Mouse (Mus musculus) kidney, postnatal 0 days (tissue): ENCODE data around the gene Irgc1. TPM values are rescaled to one million over a fixed set of nuclear protein-coding genes. Genes with fewer than 3 reads are reported as not detected.

Experiments
- ATAC-seq: fragments of 200-750 bp; cut with Nextera tagmentation; replicated peaks from 2 replicates; pipeline ENCODE4 v1.8.0; 2017; ENCODE audit warnings: low read depth, moderate number of reproducible peaks, moderate TSS enrichment, moderate library complexity; ENCODE audit not compliant: low FRiP score
- DNase-seq: peaks from one replicate; pipeline ENCODE4 v3.0.0-alpha.2; 2016; ENCODE audit warnings: low spot score
- H3K27ac ChIP-seq: fragments of 300-500 bp; sonication (generic); 2 replicates; pipeline ENCODE4 v1.5.1; 2014; ENCODE audit warnings: mild to moderate bottlenecking
- H3K27me3 ChIP-seq: fragments of 300-500 bp; sonication (generic); 2 replicates; pipeline ENCODE4 v1.6.1; 2014; ENCODE audit warnings: low read length, mixed read lengths; ENCODE audit not compliant: insufficient read depth
- H3K36me3 ChIP-seq: fragments of 300-500 bp; sonication (generic); 2 replicates; pipeline ENCODE4 v1.6.1; 2014; ENCODE audit warnings: low read length, mixed read lengths; ENCODE audit not compliant: insufficient read depth
- H3K4me1 ChIP-seq: fragments of 300-500 bp; sonication (generic); replicated peaks from 2 replicates; pipeline ENCODE4 v1.6.1; 2014; ENCODE audit warnings: antibody characterized with exemption, low read length, mixed read lengths; ENCODE audit not compliant: insufficient read depth
- H3K4me2 ChIP-seq: fragments of 300-500 bp; sonication (generic); 2 replicates; pipeline ENCODE4 v1.6.1; 2014; ENCODE audit warnings: mild to moderate bottlenecking, low read length, moderate library complexity, mixed read lengths
- H3K4me3 ChIP-seq: fragments of 300-500 bp; sonication (generic); replicated peaks from 2 replicates; pipeline ENCODE4 v1.5.1; 2014; ENCODE audit warnings: low read depth, low read length
- H3K9ac ChIP-seq: fragments of 300-500 bp; sonication (generic); 2 replicates; pipeline ENCODE4 v1.6.1; 2014; ENCODE audit warnings: low read depth, low read length
- H3K9me3 ChIP-seq: fragments of 300-500 bp; sonication (generic); replicated peaks from 2 replicates; pipeline ENCODE4 v1.6.1; 2016; ENCODE audit warnings: low read length, inconsistent platforms, mixed read lengths
- CTCF ChIP-seq: IDR thresholded peaks from 2 replicates; pipeline ENCODE4 v1.5.1; 2016; ENCODE audit warnings: antibody characterized with exemption, low read depth, mild to moderate bottlenecking, moderate library complexity
- WGBS: fragments of 180-500 bp; shearing (Covaris S2); extraction: QIAGEN DNeasy Blood & Tissue Kit; methylation state at CpG from one replicate; pipeline ENCODE4 v1.1.7; 2014; 5-methylcytosine and 5-hydroxymethylcytosine counted together
- polyA plus RNA-seq: library from polyadenylated mRNA; unstranded; fragments of >200 nt; fragmentation: Nextera tagmentation; extraction: Ambion mirVana; gene quantifications from 2 replicates; pipeline ENCODE4 v1.2.1, GENCODE M21; 2015

The Irgc1 gene
- polyA plus RNA-seq, 1 experiment from 2014 or later = not detected

DNA sequence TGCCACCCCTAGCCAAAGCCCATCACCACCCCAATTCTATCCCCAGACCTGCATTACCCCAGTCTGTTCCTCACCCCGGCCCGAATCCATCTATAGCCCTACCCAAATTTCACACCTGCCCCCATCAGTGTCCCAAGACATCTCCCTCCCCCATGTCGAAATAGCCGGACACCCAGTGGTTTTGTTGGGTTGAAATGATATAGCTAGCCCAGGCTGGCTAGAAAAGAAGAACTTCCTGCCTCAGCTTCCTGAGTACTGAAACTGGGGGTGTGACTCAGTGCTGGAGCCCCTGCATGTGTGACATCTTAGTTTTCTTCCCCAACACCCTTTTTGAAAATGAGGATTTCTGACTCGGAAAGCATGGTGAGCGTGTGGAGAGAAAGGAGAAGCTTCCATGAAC lies 14.7 kb upstream of the Irgc1 start:
- ATAC-seq = no peak
- 92% methylated on average over 6 of the region's 6 CpGs for whole genome bisulfite sequencing
- TF ChIP-seq CTCF = no peak

GRCm38 (mm10) chr7:24462388-24463319 lies 10.6 kb upstream of the Irgc1 start, which contains the start of gene Plaur:
TSS of gene Plaur (plus strand) at chr7:24462484.
- DNase-seq = peak; percentile 80
- H3K9ac ChIP-seq = peak within 1 kb of the TSS; percentile 32
- 2% methylated on average over 26 of the region's 27 CpGs for WGBS

More for the DNA sequence above, 14.7 kb upstream of the Irgc1 start:
- Histone ChIP-seq H3K9ac (no peak overlapping the region), H3K9me3 (no peaks in the 10 kb centered on the region), H3K4me1 (0 out of 2 replicates have a peak, but pooled peaks cover 6% of the 10 kb centered on the region), H3K27me3 (no peaks in the 10 kb centered on the region), H3K27ac (no peak overlapping the region), H3K4me2 (no peak overlapping the region), H3K4me3 (no peak overlapping the region), H3K36me3 (0 out of 2 replicates have a peak, but pooled peaks cover 3% of the 10 kb centered on the region)
- DNase-seq = no peak

DNA sequence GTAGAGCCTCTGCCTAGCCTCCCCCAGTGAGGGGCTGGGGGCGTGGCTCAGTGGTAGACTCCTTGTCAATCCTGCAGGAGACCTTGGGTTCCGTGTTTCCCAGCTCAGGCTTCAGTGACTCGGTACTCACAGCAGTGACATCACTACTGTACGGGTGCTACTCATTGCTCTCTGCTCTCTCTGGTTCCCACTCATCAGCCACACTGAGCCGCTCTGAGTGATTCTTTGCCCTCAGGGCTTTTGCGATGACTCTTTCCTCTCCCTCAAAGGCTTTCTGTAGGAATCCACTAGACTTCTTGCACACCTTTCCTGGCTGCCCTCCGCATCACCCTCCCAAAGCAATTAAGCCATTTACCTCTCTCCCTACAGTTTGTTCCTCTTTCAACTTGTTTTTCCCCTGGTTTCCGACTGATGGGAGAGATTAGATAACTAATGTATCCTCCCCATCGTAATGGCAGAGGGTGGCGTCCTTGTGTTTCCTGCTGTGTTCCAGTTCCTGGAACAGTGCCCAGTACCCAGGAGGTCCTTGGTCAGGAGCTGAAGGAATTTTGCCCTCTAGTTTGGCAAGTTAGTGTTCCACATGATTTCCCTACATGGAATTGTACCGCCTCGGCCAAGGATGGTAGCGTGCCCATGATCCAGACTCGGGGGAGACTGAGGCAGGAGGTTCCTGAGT lies 9.4 kb upstream of the Irgc1 start:
- H3K4me2 ChIP-seq = no peak overlapping the region
- TF ChIP-seq CTCF = no peak
- H3K9ac ChIP-seq = no peak overlapping the region
- no peaks in the 10 kb centered on the region for H3K36me3 ChIP-seq
- no peaks in the 10 kb centered on the region for H3K27me3 ChIP-seq
- no peaks in the 10 kb centered on the region for H3K9me3 ChIP-seq
- 30% methylated on average over 14 of the region's 14 CpGs for WGBS
- DNase-seq (peak; percentile 62), ATAC-seq (peak; percentile 63)
- H3K27ac ChIP-seq = peak overlapping the region; percentile 83
- H3K4me1 ChIP-seq = 0 out of 2 replicates have a peak, but pooled peaks cover 11% of the 10 kb centered on the region
- H3K4me3 ChIP-seq = no peak overlapping the region

More at GRCm38 (mm10) chr7:24462388-24463319, 10.6 kb upstream of the Irgc1 start, which contains the start of gene Plaur:
- Histone ChIP-seq H3K4me3 (peak within 1 kb of the TSS; percentile 29), H3K27me3 (no peaks in the 10 kb centered on the region), H3K4me1 (0 out of 2 replicates have a peak, but pooled peaks cover 11% of the 10 kb centered on the region), H3K9me3 (no peaks in the 10 kb centered on the region), H3K4me2 (peak within 1 kb of the TSS; percentile 54), H3K27ac (peak within 1 kb of the TSS; percentile 83), H3K36me3 (no peaks in the 10 kb centered on the region)
- ATAC-seq = peak; percentile 71
- TF ChIP-seq CTCF = no peak

- H3K36me3 ChIP-seq = no peaks in the 10 kb centered on the region
- WGBS = 37% methylated on average over 3 of the region's 3 CpGs
- 0 out of 2 replicates have a peak, but pooled peaks cover 11% of the 10 kb centered on the region for H3K4me1 ChIP-seq
- no peak for TF ChIP-seq CTCF
- H3K27ac ChIP-seq = peak overlapping the region; percentile 31
- H3K9ac ChIP-seq = no peak overlapping the region
- ATAC-seq (no peak), DNase-seq (no peak)
- H3K4me3 ChIP-seq = no peak overlapping the region
- no peak overlapping the region for H3K4me2 ChIP-seq
- no peaks in the 10 kb centered on the region for H3K9me3 ChIP-seq
- no peaks in the 10 kb centered on the region for H3K27me3 ChIP-seq
Observed at GRCm38 (mm10) chr7:24459843-24460242, 7.7 kb upstream of the Irgc1 start.

GRCm38 (mm10) chr7:24459440-24459839 lies 7.3 kb upstream of the Irgc1 start:
- TF ChIP-seq CTCF = no peak
- Histone ChIP-seq H3K4me1 (0 out of 2 replicates have a peak, but pooled peaks cover 11% of the 10 kb centered on the region), H3K4me3 (no peak overlapping the region), H3K27me3 (no peaks in the 10 kb centered on the region), H3K4me2 (no peak overlapping the region; the same call in 1 of the 2 replicates), H3K27ac (peak overlapping the region; percentile 31; the same call in 1 of the 2 replicates), H3K9me3 (no peaks in the 10 kb centered on the region), H3K36me3 (no peaks in the 10 kb centered on the region), H3K9ac (no peak overlapping the region)
- DNase-seq (no peak), ATAC-seq (no peak)
- WGBS = 60% methylated on average over 5 of the region's 5 CpGs
